Mouse (Mus musculus) embryonic facial prominence, embryonic 11.5 days (tissue): ENCODE measurements around the gene Tesk1. TPM values are rescaled to one million over a fixed set of nuclear protein-coding genes. Genes with fewer than 3 reads are reported as not detected.

ENCODE experiments used
- ATAC-seq: fragments of 200-750 bp; cut with Nextera tagmentation; replicated peaks from 2 replicates; pipeline ENCODE4 v1.8.0; 2017; ENCODE audit warnings: low read depth; ENCODE audit not compliant: insufficient number of reproducible peaks, low FRiP score, low TSS enrichment
- DNase-seq: peaks from one replicate; pipeline ENCODE4 v3.0.0-alpha.2; 2015; ENCODE audit warnings: low spot score
- H3K27ac ChIP-seq: fragments of 300-500 bp; sonication (generic); replicated peaks from 2 replicates; pipeline ENCODE4 v1.5.1; 2014; ENCODE audit warnings: mild to moderate bottlenecking, low read depth, low read length, control low read depth
- H3K27me3 ChIP-seq: fragments of 300-500 bp; sonication (generic); 2 replicates; pipeline ENCODE4 v1.6.1; 2014; ENCODE audit warnings: mild to moderate bottlenecking, low read length, moderate library complexity, mixed read lengths; ENCODE audit not compliant: control insufficient read depth, insufficient read depth
- H3K36me3 ChIP-seq: fragments of 300-500 bp; sonication (generic); replicated peaks from 2 replicates; pipeline ENCODE4 v1.6.1; 2014; ENCODE audit warnings: low read depth, mild to moderate bottlenecking, low read length, moderate library complexity, mixed read lengths; ENCODE audit not compliant: control insufficient read depth, insufficient read depth
- H3K4me1 ChIP-seq: fragments of 300-500 bp; sonication (generic); 2 replicates; pipeline ENCODE4 v1.6.1; 2014; ENCODE audit warnings: low read length, mixed read lengths; ENCODE audit not compliant: control insufficient read depth, insufficient read depth
- H3K4me2 ChIP-seq: fragments of 300-500 bp; sonication (generic); 2 replicates; pipeline ENCODE4 v1.6.1; 2014; ENCODE audit warnings: low read depth, mild to moderate bottlenecking, control low read depth, low read length, moderate library complexity
- H3K4me3 ChIP-seq: fragments of 300-500 bp; sonication (generic); 2 replicates; pipeline ENCODE4 v1.5.1; 2014; ENCODE audit warnings: low read depth, low read length, control low read depth
- H3K9ac ChIP-seq: fragments of 300-500 bp; sonication (generic); replicated peaks from 2 replicates; pipeline ENCODE4 v1.6.1; 2014; ENCODE audit warnings: mild to moderate bottlenecking, control low read depth, low read length
- H3K9me3 ChIP-seq: fragments of 300-500 bp; sonication (generic); replicated peaks from 2 replicates; pipeline ENCODE4 v1.6.1; 2016; ENCODE audit warnings: mild to moderate bottlenecking, low read length, inconsistent platforms, mixed read lengths; ENCODE audit not compliant: control insufficient read depth
- WGBS: fragments of 180-500 bp; shearing (Covaris S2); extraction: QIAGEN DNeasy Blood & Tissue Kit; methylation state at CpG from one replicate; pipeline ENCODE4 v1.1.7; 2014; 5-methylcytosine and 5-hydroxymethylcytosine counted together
- polyA plus RNA-seq: library from polyadenylated mRNA; unstranded; fragments of >200 nt; fragmentation: Nextera tagmentation; extraction: Ambion mirVana; gene quantifications from 2 replicates; pipeline ENCODE4 v1.2.1, GENCODE M21; 2014

The Tesk1 gene
- polyA plus RNA-seq, 1 experiment from 2014 or later: 8.2 TPM

GRCm38 (mm10) chr4:43415221-43416070 is 26.3 kb upstream of the Tesk1 start:
- ATAC-seq: no peak
- no peaks in the 10 kb centered on the region for H3K9me3 ChIP-seq
- no peak overlapping the region for H3K4me3 ChIP-seq
- no peaks in the 10 kb centered on the region for H3K4me1 ChIP-seq
- 90% methylated on average over 29 of the region's 29 CpGs for WGBS
- H3K9ac ChIP-seq: no peak overlapping the region
- H3K4me2 ChIP-seq: no peak overlapping the region
- DNase-seq: no peak
- H3K27me3 ChIP-seq: no peaks in the 10 kb centered on the region
- H3K27ac ChIP-seq: no peak overlapping the region
- H3K36me3 ChIP-seq: no peaks in the 10 kb centered on the region

DNA sequence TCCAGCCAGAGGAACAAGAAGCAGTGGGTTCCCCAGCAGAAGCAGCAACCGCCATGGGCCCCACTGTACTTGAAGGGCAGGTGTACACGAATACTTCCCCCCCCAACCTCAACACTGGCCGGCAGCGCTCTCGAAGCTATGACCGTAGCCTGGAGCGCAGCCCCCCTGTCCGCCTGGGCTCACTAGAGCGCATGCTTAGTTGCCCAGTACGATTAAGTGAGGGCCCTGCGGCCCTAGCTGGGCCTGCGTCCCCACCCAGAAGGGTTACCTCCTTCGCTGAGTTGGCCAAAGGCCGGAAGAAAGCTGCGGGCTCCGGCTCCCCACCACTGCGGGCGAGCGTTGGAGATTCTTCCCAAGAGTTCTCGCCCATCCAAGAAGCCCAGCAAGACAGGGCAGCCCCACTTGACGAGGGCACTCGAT is 25.7 kb upstream of the Tesk1 start:
- DNase-seq: no peak
- no peak for ATAC-seq
- H3K36me3 ChIP-seq: no peaks in the 10 kb centered on the region
- H3K4me3 ChIP-seq: no peak overlapping the region
- H3K4me1 ChIP-seq: no peaks in the 10 kb centered on the region
- H3K9ac ChIP-seq: no peak overlapping the region
- H3K27me3 ChIP-seq: no peaks in the 10 kb centered on the region
- no peak overlapping the region for H3K4me2 ChIP-seq
- no peak overlapping the region for H3K27ac ChIP-seq
- no peaks in the 10 kb centered on the region for H3K9me3 ChIP-seq
- 96% methylated on average over 22 of the region's 22 CpGs for WGBS

GRCm38 (mm10) chr4:43417269-43418062 is 24.3 kb upstream of the Tesk1 start:
- no peak for ATAC-seq
- Histone ChIP-seq H3K9ac (no peak overlapping the region), H3K36me3 (0 out of 2 replicates have a peak, but pooled peaks cover 3% of the 10 kb centered on the region), H3K27ac (no peak overlapping the region), H3K4me2 (no peak overlapping the region), H3K27me3 (no peaks in the 10 kb centered on the region), H3K9me3 (no peaks in the 10 kb centered on the region), H3K4me3 (no peak overlapping the region), H3K4me1 (no peaks in the 10 kb centered on the region)
- no peak for DNase-seq
- WGBS: 80% methylated on average over 16 of the region's 16 CpGs

DNA sequence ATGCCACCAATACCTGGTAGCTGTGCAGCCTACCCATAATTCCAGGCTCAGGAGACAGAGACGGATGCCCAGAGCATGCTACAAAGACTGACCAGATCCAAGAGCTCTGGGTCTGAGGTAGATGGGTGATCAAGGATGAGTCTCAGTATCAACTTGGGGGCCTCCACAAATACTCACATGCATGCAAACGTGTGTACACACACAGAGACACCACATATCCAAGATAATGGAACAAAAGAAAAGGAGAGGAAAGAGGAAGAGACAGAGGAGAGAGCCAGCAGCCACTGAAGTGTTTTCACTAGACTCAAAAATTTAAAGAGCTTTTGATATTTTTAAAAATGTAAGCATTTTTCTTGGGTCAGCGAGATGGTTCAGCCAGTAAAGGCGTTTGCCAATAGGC is 23.3 kb upstream of the Tesk1 start:
- no peaks in the 10 kb centered on the region for H3K27me3 ChIP-seq
- no peak overlapping the region for H3K9ac ChIP-seq
- H3K4me1 ChIP-seq: no peaks in the 10 kb centered on the region
- ATAC-seq: no peak
- 78% methylated on average over 4 of the region's 4 CpGs for WGBS
- H3K4me3 ChIP-seq: no peak overlapping the region
- 0 out of 2 replicates have a peak, but pooled peaks cover 3% of the 10 kb centered on the region for H3K36me3 ChIP-seq
- no peaks in the 10 kb centered on the region for H3K9me3 ChIP-seq
- no peak overlapping the region for H3K4me2 ChIP-seq
- no peak overlapping the region for H3K27ac ChIP-seq
- no peak for DNase-seq

GRCm38 (mm10) chr4:43418973-43419656 is 22.6 kb upstream of the Tesk1 start:
- no peak overlapping the region for H3K4me2 ChIP-seq
- no peaks in the 10 kb centered on the region for H3K9me3 ChIP-seq
- no peaks in the 10 kb centered on the region for H3K27me3 ChIP-seq
- no peak for DNase-seq
- no peak overlapping the region for H3K27ac ChIP-seq
- 59% methylated on average over 15 of the region's 15 CpGs for WGBS
- 0 out of 2 replicates have a peak, but pooled peaks cover 3% of the 10 kb centered on the region for H3K36me3 ChIP-seq
- H3K4me1 ChIP-seq: no peaks in the 10 kb centered on the region
- no peak overlapping the region for H3K9ac ChIP-seq
- ATAC-seq: no peak
- no peak overlapping the region for H3K4me3 ChIP-seq

- WGBS: 63% methylated on average over 9 of the region's 9 CpGs
These were observed 21.9 kb upstream of the Tesk1 start for GRCm38 (mm10) chr4:43419801-43420281.

GRCm38 (mm10) chr4:43420305-43420704 is 21.4 kb upstream of the Tesk1 start:
- no peak overlapping the region for H3K4me3 ChIP-seq
- 7% methylated on average over 6 of the region's 6 CpGs for WGBS

More at GRCm38 (mm10) chr4:43419801-43420281, 21.9 kb upstream of the Tesk1 start:
- 0 out of 2 replicates have a peak, but pooled peaks cover 3% of the 10 kb centered on the region for H3K36me3 ChIP-seq
- H3K9me3 ChIP-seq: no peaks in the 10 kb centered on the region
- H3K4me3 ChIP-seq: no peak overlapping the region
- H3K27me3 ChIP-seq: peaks cover 4% of the 10 kb centered on the region; the same call in 1 of the 2 replicates
- H3K4me1 ChIP-seq: no peaks in the 10 kb centered on the region
- no peak overlapping the region for H3K9ac ChIP-seq
- H3K27ac ChIP-seq: no peak overlapping the region
- DNase-seq: no peak
- no peak for ATAC-seq
- H3K4me2 ChIP-seq: no peak overlapping the region

More at GRCm38 (mm10) chr4:43420305-43420704, 21.4 kb upstream of the Tesk1 start:
- Histone ChIP-seq H3K9me3 (no peaks in the 10 kb centered on the region), H3K36me3 (0 out of 2 replicates have a peak, but pooled peaks cover 3% of the 10 kb centered on the region), H3K27me3 (peaks cover 8% of the 10 kb centered on the region; the same call in 1 of the 2 replicates), H3K9ac (no peak overlapping the region), H3K27ac (no peak overlapping the region), H3K4me2 (no peak overlapping the region), H3K4me1 (no peaks in the 10 kb centered on the region)
- DNase-seq (peak; percentile 92), ATAC-seq (no peak)
